Mouse (Mus musculus) left cerebral cortex, postnatal 14 days (tissue): ENCODE data around the gene Trim11. TPM values are rescaled to one million over a fixed set of nuclear protein-coding genes. Genes with fewer than 3 reads are reported as not detected.

Experiments
- DNase-seq, 2 experiments: peaks; one replicate each; pipeline ENCODE4 v3.0.0; 2021 to 2022; ENCODE audit warnings: low spot score in 2 of 2, mixed read lengths in 1 of 2
- intact Hi-C: fragments of 180-260 bp; cut with DNase I; formaldehyde crosslinking; loops from one replicate; pipeline ENCODE4 v1.15.1; 2025
- total RNA-seq, 2 experiments: library from RNA; stranded (reverse); gene quantifications; 2 replicates each; pipeline ENCODE4 v1.2.3; 2021

Gene Trim11
- total RNA-seq, 2 experiments from 2014 or later = 21.8 to 22.0 TPM

DNA sequence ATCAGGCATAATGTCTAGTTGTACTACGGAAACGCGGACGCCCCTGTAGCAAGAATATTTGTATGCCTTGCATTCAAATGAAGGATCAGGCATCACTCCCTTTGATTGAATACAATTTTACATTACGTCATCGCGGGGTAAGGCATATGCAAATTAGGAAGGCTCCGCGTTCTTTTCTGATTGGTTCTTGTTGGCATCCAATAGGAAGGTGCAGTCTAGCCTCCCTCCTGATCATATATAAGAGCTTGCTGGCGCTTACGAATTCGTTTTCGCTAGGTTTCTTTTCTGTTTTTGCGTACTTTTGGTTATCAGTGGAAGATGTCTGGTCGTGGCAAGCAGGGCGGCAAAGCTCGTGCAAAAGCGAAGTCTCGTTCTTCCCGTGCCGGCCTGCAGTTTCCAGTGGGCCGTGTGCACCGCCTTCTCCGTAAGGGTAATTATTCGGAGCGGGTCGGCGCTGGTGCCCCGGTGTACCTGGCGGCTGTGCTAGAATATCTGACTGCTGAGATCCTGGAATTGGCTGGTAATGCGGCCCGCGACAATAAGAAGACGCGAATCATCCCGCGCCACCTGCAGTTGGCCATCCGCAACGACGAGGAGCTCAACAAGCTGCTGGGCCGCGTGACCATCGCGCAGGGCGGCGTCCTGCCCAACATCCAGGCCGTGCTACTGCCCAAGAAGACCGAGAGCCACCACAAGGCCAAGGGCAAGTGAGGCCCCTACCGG, 23.3 kb upstream of the Trim11 start, which contains the start of the genes Hist3h2a and Trim17:
TSS of gene Hist3h2a (plus strand) at position 266 of the 723 bp plus-strand sequence.
TSS of gene Trim17 (plus strand) at position 266 of the 723 bp plus-strand sequence.
- intact Hi-C loops = no loop called here
- DNase-seq = peak; percentile 93 to 98

GRCm38 (mm10) chr11:58955143-58955867, 22.6 kb upstream of the Trim11 start:
- DNase-seq = no peak
- intact Hi-C loops = no loop called here

DNA sequence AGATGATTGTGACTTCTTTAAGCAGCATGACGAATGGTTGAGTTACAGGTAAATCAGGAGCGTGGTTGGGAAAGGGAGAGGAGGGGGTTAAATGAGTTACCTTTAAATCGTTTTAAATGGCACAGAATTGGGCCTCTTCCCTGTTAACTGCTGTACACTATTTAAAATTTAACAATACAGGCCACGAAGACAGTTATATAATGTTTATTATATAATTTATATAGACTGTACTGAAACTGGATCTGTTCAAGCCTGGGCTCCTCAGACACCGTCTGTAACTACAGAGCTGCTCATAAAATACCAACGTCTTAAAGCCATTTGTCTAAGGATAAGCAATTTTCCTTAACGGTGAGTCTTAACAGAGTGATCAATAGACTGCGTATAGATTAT, 22.0 kb upstream of the Trim11 start:
- no peak for DNase-seq
- intact Hi-C loops = no loop called here

GRCm38 (mm10) chr11:58957226-58957914, 20.5 kb upstream of the Trim11 start:
- peak in 1 of 2 experiments; percentile 49 for DNase-seq
- intact Hi-C loops = no loop called here

- no peak for DNase-seq
- intact Hi-C loops = no loop called here
These were observed 19.4 kb upstream of the Trim11 start for GRCm38 (mm10) chr11:58958536-58958935.

DNA sequence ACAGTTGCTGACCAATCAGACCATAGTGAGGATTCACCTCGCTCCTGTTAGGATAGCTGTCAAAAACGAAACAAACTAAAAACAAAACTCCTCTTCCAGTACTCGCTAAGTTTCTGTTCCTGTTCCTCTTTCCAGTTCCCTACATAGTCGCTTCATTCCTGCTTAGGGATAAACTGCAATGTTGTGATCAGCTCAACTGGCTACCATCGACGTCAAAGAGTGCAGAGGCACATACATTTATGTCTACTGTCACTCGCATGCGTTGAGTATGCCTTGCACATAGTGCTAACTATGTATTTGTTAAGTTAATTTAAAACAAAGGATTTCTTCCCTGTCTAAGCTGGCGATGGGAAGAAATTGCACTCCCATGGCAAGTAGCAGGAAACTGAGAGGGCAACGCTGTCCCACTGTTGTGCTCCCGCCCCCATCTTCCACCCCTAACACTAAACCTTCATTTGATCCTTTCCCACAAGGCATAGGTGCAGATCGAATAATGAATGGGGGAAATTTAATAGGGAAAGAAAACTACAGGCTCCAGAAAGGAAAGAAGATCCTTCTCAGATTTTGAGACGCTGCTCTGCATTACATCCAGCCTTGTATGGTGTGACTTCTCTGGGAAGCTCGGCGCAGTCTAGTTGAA, 18.6 kb upstream of the Trim11 start:
- intact Hi-C loops = no loop called here
- DNase-seq = no peak

DNA sequence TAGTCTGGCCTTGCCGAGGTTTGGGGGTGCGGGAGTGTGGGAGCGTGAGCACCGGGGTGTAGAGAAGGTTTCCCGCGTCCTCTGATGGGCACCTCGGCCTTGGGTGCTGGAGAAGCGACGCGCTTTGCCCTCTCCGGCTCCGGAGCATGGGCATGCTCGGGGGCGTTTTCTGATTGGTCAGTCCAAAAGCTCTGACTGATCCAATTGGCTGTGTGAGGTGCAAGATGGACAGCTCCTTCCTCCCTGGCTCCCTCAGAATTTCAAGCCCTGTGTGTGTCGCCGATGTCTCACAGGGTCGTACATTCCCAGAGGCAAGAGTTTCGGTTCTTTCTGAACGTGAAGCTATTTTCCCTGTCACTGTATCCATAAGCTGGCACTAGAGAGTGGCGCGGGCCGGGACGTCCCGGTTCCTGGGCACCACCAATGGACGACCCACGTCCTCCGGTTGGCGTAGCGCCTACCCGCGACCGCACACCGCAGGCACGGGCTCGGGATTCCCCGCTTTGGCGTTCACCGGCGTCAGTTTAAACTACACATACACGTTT, 17.9 kb upstream of the Trim11 start:
- intact Hi-C loops = loop anchor here (10.0 kb wide), 1 partner anchor 335 kb away; the partner anchor contains the start of gene Wnt3a
- peak; percentile 73 to 80 for DNase-seq

DNA sequence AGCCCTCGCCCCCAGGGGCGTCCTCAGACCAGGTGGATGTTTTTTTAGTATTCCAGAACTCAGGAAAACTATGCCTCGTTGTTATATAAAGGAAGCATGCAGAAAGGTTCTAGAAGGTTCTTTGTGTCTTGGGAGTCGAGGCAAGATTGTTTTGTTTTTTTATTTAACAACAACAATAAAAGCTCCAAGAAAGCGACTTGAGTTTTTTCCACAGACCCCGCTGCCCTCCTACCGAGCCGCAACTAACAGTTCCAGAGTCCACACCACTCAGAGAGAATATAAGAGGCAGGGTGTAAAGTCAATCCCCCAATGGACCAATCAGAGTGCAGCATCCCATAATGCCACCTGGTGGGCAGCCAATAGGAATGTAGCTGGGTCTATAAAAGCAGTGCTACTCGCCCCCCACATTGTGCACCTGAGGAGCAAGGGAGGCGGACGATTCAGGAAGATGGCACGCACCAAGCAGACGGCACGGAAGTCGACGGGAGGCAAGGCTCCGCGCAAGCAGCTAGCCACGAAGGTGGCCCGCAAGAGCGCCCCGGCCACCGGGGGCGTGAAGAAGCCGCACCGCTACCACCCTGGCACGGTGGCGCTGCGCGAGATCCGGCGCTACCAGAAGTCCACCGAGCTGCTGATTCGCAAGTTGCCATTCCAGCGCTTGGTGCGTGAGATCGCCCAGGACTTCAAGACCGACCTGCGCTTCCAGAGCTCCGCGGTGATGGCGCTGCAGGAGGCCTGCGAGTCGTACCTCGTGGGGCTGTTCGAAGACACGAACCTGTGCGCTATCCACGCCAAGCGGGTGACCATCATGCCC, 16.3 kb upstream of the Trim11 start:
- intact Hi-C loops = loop anchor here (10.0 kb wide), 1 partner anchor 333 kb away; the partner anchor contains the start of gene Wnt3a
- DNase-seq = no peak

GRCm38 (mm10) chr11:58963543-58963942, 14.3 kb upstream of the Trim11 start:
- DNase-seq = no peak
- intact Hi-C loops = loop anchor here (10.0 kb wide), 1 partner anchor 331 kb away; the partner anchor contains the start of gene Wnt3a

- DNase-seq = no peak
- intact Hi-C loops = loop anchor here (10.0 kb wide), 1 partner anchor 331 kb away; the partner anchor contains the start of gene Wnt3a
These were observed 13.7 kb upstream of the Trim11 start for GRCm38 (mm10) chr11:58964216-58964615.

GRCm38 (mm10) chr11:58965001-58965760, 12.7 kb upstream of the Trim11 start:
- no peak for DNase-seq
- intact Hi-C loops = loop anchor here (10.0 kb wide), 1 partner anchor 330 kb away; the partner anchor contains the start of gene Wnt3a

DNA sequence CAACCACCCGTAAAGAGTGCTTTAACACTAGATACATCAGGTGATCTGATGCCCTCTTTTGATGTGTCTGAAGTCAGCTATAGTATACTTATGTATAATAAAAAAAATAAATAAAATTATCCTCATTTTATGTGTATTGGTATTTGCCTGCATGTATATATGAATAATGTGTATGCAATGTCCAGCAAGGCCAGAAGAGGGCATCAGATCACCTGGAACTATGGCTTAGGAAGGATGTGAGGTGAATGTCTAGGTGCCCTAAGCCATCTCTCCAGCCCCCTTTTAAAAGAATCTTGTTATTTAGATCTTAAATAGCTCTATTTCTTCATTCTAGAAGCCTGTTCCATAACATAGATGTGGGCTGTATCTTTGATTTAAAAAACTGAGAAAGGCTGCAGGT, 10.5 kb upstream of the Trim11 start:
- intact Hi-C loops = loop anchor here (10.0 kb wide), 1 partner anchor 327 kb away; the partner anchor contains the start of gene Wnt3a
- no peak for DNase-seq

- DNase-seq = no peak
- intact Hi-C loops = loop anchor here (10.0 kb wide), 1 partner anchor 326 kb away; the partner anchor contains the start of gene Wnt3a
These were observed 9.3 kb upstream of the Trim11 start for GRCm38 (mm10) chr11:58968551-58968950.

- intact Hi-C loops = loop anchor here (10.0 kb wide), 1 partner anchor 326 kb away; the partner anchor contains the start of gene Wnt3a
These were observed 8.9 kb upstream of the Trim11 start for GRCm38 (mm10) chr11:58969027-58969426.

DNA sequence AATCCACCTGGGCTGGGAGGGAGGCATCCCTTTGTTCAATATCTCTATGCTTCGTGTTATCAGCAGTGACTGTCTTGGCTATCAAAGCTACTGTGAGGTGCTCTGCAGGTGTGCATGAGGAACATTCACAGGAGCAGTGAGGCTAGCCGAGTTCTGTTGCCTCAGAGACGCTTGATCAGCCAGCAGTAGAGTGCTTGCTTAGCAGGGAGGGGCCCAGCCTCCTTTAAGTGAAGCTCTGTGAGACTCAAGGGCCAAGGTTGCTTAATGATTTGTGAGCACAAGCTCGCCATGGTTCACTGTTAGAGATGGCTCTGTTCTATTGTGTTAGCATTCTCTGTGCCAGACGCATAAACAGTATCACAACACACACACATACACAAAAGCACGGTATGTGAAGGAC, 8.2 kb upstream of the Trim11 start:
- no peak for DNase-seq
- intact Hi-C loops = loop anchor here (10.0 kb wide), 2 partner anchors 215 to 325 kb away; partner anchors contain the start of genes Gjc2 and Wnt3a

More at GRCm38 (mm10) chr11:58969027-58969426, 8.9 kb upstream of the Trim11 start:
- no peak for DNase-seq

- DNase-seq = no peak
- intact Hi-C loops = loop anchor here (10.0 kb wide), 1 partner anchor 214 kb away; the partner anchor contains the start of gene Gjc2
These were observed 6.9 kb upstream of the Trim11 start for GRCm38 (mm10) chr11:58970831-58971530.
